Mouse (Mus musculus): ENCODE results near the gene Stx7.

Stx7 gene

DNA sequence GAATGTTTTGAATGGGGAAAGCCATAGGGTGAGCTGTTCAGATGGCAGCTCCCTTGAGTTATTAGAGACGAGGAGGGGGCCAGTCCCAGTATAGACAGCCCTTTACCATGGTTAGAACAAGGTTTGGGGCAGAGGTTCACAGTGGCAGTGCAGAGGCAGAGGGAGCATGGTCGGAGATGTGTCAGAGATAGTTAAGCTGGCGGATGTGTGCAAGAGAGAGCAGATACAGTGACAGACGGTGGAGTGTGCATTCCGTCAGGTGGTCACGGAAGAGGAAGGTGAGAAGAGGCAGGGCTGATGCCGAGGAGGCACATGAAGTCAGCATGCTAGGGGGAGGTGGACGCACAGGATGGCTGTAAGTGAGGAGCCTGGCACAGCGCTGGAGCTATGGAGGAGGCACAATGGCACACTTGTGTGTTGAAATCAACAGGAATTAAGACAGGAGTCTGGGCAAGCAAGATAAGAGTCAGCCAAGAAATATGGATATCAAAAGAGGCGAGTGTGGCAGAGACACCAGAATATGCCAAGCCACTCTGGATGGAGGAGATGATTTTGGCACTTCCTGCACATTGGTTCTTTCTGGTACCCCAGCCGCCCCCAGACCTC lies 19.0 kb downstream of the Stx7 start:
- no peak for DNase-seq (ENCODE audit: low read depth, low spot score)

DNA sequence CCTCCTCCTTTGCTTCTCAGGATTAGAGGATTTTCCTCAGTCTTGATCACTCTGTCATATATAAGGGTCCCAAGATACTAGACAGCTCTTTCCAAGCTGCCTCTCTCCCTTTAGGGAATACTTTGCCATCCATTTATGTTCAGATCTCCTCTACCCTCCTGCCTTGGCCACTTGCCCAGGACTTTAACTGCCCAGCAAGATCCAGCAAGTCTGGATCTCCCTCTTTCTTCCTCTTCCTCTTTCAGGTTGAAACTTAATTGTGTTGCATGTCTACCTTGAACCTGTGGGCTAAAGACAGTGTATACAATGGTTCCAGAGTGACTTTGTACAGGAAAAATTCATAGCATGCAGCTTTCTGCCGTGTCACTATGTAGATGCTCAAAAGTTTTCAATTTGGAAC lies 19.8 kb downstream of the Stx7 start:
- DNase-seq (ENCODE audit: low read depth, low spot score) = no peak

GRCm38 (mm10) chr10:24171906-24172459 lies 22.9 kb downstream of the Stx7 start:
- DNase-seq (ENCODE audit: low read depth, low spot score) = no peak

- peak; percentile 69 for DNase-seq (ENCODE audit: low read depth, low spot score)
These were observed 24.3 kb downstream of the Stx7 start for GRCm38 (mm10) chr10:24173210-24174001.

GRCm38 (mm10) chr10:24190392-24190791 lies 41.3 kb downstream of the Stx7 start:
- DNase-seq (ENCODE audit: low read depth, low spot score) = no peak

- no peak for DNase-seq (ENCODE audit: low read depth, low spot score)
These were observed 42.9 kb downstream of the Stx7 start for GRCm38 (mm10) chr10:24191977-24192376.

DNA sequence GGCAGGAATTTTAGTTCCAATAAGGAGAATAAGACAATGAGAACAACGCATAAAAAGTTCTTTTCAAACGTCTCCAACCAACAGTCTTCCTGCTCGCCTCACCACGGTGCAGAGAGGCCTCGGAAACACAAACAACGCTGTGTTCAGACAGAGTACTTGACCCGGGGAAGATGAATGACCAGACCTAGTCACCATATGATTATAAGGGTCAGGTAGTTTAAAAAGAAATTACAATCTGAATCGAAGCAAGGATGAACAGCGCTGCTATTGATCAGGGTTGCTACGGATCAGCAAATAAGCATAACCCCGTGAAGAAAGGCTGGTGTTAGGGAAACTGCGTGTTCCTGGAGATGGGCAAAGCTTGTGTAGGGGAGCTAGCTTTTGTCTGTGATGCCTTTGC lies 50.2 kb downstream of the Stx7 start:
- no peak for DNase-seq (ENCODE audit: low read depth, low spot score)

DNA sequence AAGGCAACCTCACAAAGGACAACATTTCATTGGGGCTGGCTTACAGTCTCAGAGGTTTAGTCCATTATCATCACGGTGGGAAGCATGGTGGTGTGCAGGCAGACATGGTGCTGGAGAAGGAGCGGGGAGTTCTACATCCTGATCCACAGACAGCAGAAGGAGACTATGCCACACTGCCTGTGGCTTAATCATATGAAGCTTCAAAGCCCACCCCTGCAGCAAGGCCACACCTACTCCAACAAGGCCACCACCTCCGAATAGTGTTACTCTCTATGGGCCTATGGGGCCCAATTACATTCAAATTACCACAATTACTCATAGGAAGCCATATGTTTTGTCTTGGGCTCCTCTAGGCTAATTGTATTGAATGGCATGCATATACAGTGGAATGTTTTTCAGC lies 51.0 kb downstream of the Stx7 start:
- no peak for DNase-seq (ENCODE audit: low read depth, low spot score)

- no peak for DNase-seq (ENCODE audit: low read depth, low spot score)
These were observed 61.0 kb downstream of the Stx7 start for GRCm38 (mm10) chr10:24210075-24210474.

DNA sequence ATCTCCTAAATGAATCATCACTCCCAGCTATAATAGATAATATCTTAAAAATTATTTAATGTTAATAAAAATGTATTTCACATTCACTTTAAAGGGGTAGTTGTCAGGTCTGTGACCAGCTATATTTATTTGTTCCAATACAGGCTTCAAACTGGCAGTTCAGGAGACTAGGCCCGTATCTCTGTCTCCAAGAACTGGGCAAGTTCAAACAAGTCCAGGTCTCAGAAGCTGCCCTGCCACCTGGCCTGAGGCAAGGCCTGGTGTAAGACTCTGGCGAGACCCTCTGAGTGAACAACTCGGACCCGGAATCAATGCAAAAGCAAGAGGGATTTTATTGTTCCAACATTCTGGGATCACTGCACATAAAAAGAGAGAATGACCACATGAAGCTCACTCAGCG lies 64.2 kb downstream of the Stx7 start:
- DNase-seq (ENCODE audit: low read depth, low spot score) = no peak

DNA sequence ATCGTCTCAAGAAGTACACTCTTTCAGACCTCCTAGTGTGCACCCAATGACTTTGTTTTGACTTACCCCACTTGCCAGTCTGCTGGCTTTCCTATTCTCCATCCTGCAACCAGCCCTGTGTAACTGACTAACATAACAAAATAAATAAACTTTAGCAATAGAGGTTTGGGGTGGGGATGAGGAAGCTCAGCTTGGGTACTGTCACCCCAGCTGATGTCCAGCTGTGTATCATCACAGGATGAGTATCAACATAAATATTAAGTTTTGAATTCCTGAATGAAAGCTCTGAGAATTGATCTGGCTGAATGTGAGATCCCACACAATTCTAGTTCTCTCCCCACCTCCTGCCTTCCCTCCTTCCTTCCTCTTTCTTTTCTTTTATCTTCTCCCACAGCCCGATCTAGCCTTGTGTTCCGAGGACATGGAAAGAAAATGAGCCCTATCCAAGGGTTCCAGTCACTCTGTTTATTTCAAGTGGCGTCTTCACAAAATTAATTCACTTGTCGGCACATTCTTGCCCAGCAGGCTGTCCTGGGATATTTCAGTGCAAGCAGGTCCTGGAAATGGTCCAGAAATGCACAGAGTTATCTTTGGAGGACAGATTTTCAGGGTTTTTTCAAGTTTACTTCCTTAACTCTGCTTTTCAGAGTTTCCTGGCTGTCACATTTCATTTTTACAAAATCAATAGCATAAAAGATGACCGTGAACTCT lies 68.6 kb downstream of the Stx7 start:
- no peak for DNase-seq (ENCODE audit: low read depth, low spot score)

- no peak for DNase-seq (ENCODE audit: low read depth, low spot score)
These were observed 71.8 kb downstream of the Stx7 start for GRCm38 (mm10) chr10:24220931-24221330.

- DNase-seq (ENCODE audit: low read depth, low spot score) = no peak
These were observed 73.8 kb downstream of the Stx7 start for GRCm38 (mm10) chr10:24222911-24223310.

GRCm38 (mm10) chr10:24223449-24224143 lies 74.5 kb downstream of the Stx7 start, which contains the start of gene Moxd1:
Gene Moxd1 (plus strand): TSS chr10:24223517.
- no peak for DNase-seq (ENCODE audit: low read depth, low spot score)

DNA sequence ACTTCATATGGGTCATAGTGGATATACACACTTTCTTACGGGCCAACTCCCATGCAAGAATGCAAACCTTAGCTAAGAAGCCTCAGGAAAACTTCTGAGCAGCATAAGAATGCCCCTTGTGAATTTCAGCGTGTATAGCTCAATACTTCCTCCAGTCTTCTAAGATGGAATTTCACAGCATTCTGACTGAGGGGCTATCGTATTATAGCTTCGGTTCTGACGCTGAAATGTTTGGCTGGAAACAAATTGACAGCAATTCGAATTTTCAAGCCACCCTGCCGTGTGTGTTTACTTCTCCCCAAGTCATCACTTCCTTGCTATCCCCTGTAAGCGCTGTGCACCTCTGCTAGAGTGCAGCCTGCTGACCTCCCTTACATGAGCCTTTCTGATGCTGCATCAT lies 75.5 kb downstream of the Stx7 start:
- DNase-seq (ENCODE audit: low read depth, low spot score) = no peak

GRCm38 (mm10) chr10:24228318-24229183 lies 79.4 kb downstream of the Stx7 start:
- DNase-seq (ENCODE audit: low read depth, low spot score) = no peak

GRCm38 (mm10) chr10:24232281-24232680 lies 83.2 kb downstream of the Stx7 start:
- no peak for DNase-seq (ENCODE audit: low read depth, low spot score)

- no peak for DNase-seq (ENCODE audit: low read depth, low spot score)
These were observed 86.6 kb downstream of the Stx7 start for GRCm38 (mm10) chr10:24235426-24236283.
